Mouse (Mus musculus) embryonic facial prominence, embryonic 11.5 days (tissue): ENCODE measurements around the gene Vars. TPM values are rescaled to one million over a fixed set of nuclear protein-coding genes. Genes with fewer than 3 reads are reported as not detected.
"Not testable (repeated sequence)": the region's sequence is repeated elsewhere in the genome, so short reads cannot be mapped to it uniquely, and the experiment has no call there.

Experiments used
- ATAC-seq: fragments of 200-750 bp; cut with Nextera tagmentation; replicated peaks from 2 replicates; pipeline ENCODE4 v1.8.0; 2017; ENCODE audit warnings: low read depth; ENCODE audit not compliant: insufficient number of reproducible peaks, low FRiP score, low TSS enrichment
- DNase-seq: peaks from one replicate; pipeline ENCODE4 v3.0.0-alpha.2; 2015; ENCODE audit warnings: low spot score
- H3K27ac ChIP-seq: fragments of 300-500 bp; sonication (generic); replicated peaks from 2 replicates; pipeline ENCODE4 v1.5.1; 2014; ENCODE audit warnings: mild to moderate bottlenecking, low read depth, low read length, control low read depth
- H3K27me3 ChIP-seq: fragments of 300-500 bp; sonication (generic); 2 replicates; pipeline ENCODE4 v1.6.1; 2014; ENCODE audit warnings: mild to moderate bottlenecking, low read length, moderate library complexity, mixed read lengths; ENCODE audit not compliant: control insufficient read depth, insufficient read depth
- H3K36me3 ChIP-seq: fragments of 300-500 bp; sonication (generic); replicated peaks from 2 replicates; pipeline ENCODE4 v1.6.1; 2014; ENCODE audit warnings: low read depth, mild to moderate bottlenecking, low read length, moderate library complexity, mixed read lengths; ENCODE audit not compliant: control insufficient read depth, insufficient read depth
- H3K4me1 ChIP-seq: fragments of 300-500 bp; sonication (generic); 2 replicates; pipeline ENCODE4 v1.6.1; 2014; ENCODE audit warnings: low read length, mixed read lengths; ENCODE audit not compliant: control insufficient read depth, insufficient read depth
- H3K4me2 ChIP-seq: fragments of 300-500 bp; sonication (generic); 2 replicates; pipeline ENCODE4 v1.6.1; 2014; ENCODE audit warnings: low read depth, mild to moderate bottlenecking, control low read depth, low read length, moderate library complexity
- H3K4me3 ChIP-seq: fragments of 300-500 bp; sonication (generic); 2 replicates; pipeline ENCODE4 v1.5.1; 2014; ENCODE audit warnings: low read depth, low read length, control low read depth
- H3K9ac ChIP-seq: fragments of 300-500 bp; sonication (generic); replicated peaks from 2 replicates; pipeline ENCODE4 v1.6.1; 2014; ENCODE audit warnings: mild to moderate bottlenecking, control low read depth, low read length
- H3K9me3 ChIP-seq: fragments of 300-500 bp; sonication (generic); replicated peaks from 2 replicates; pipeline ENCODE4 v1.6.1; 2016; ENCODE audit warnings: mild to moderate bottlenecking, low read length, inconsistent platforms, mixed read lengths; ENCODE audit not compliant: control insufficient read depth
- WGBS: fragments of 180-500 bp; shearing (Covaris S2); extraction: QIAGEN DNeasy Blood & Tissue Kit; methylation state at CpG from one replicate; pipeline ENCODE4 v1.1.7; 2014; 5-methylcytosine and 5-hydroxymethylcytosine counted together
- polyA plus RNA-seq: library from polyadenylated mRNA; unstranded; fragments of >200 nt; fragmentation: Nextera tagmentation; extraction: Ambion mirVana; gene quantifications from 2 replicates; pipeline ENCODE4 v1.2.1, GENCODE M21; 2014

Gene Vars
- polyA plus RNA-seq, 1 experiment from 2014 or later: 73.9 TPM

DNA sequence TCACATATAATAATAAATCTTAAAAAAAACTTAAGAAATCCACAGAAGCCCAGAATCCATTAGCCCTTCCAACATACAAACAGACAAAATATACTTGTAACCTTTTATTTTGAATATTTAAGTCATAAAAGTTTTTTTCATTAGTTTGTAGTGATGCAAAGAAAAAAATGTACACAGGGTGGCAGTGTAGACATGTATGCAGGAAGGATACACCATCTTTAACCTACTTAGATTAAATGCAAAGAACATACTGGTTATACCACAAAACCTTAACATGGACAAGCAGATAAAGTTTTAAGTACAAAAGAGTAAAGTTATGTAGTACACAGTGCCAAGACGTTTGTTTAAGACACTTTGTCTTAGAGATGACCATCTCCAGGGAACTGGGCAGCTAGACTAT lies 44.4 kb upstream of the Vars start:
- H3K36me3 ChIP-seq: no peaks in the 10 kb centered on the region
- no peaks in the 10 kb centered on the region for H3K4me1 ChIP-seq
- WGBS: 32% methylated on average over 1 of the region's 1 CpGs
- ATAC-seq (no peak), DNase-seq (no peak)
- no peak overlapping the region for H3K9ac ChIP-seq
- no peaks in the 10 kb centered on the region for H3K27me3 ChIP-seq
- no peak overlapping the region for H3K27ac ChIP-seq
- H3K4me2 ChIP-seq: no peak overlapping the region
- H3K9me3 ChIP-seq: no peaks in the 10 kb centered on the region
- no peak overlapping the region for H3K4me3 ChIP-seq

DNA sequence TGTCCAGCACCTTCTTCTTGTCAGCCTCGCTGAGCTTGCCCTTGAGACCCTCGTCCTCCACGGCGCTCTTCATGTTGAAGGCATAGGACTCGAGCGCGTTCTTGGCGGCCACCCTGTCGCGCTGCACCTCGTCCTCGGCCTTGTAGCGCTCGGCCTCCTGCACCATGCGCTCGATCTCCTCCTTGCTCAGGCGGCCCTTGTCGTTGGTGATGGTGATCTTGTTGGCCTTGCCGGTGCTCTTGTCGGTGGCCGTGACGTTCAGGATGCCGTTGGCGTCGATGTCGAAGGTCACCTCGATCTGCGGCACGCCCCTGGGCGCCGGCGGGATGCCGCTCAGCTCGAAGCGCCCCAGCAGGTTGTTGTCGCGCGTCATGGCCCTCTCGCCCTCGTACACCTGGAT lies 43.5 kb upstream of the Vars start:
- H3K9me3 ChIP-seq, H3K9ac ChIP-seq, H3K4me3 ChIP-seq, H3K36me3 ChIP-seq, DNase-seq, H3K4me1 ChIP-seq, H3K27me3 ChIP-seq, H3K27ac ChIP-seq, H3K4me2 ChIP-seq, ATAC-seq: not testable (repeated sequence)
- WGBS: 21% methylated on average over 11 of the region's 40 CpGs

DNA sequence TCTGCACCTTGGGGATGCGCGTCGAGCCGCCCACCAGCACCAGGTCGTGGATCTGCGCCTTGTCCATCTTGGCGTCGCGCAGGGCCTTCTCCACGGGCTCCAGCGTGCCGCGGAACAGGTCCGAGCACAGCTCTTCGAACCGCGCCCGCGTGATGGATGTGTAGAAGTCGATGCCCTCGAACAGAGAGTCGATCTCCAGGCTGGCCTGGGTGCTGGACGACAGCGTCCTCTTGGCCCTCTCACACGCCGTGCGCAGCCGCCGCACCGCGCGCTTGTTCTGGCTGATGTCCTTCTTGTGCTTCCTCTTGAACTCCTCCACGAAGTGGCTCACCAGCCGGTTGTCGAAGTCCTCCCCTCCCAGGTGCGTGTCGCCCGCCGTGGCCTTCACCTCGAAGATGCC lies 42.8 kb upstream of the Vars start:
- not testable (repeated sequence) for ATAC-seq, DNase-seq, H3K4me3 ChIP-seq, H3K9ac ChIP-seq, H3K27ac ChIP-seq, H3K4me2 ChIP-seq, H3K27me3 ChIP-seq, H3K4me1 ChIP-seq, H3K9me3 ChIP-seq, H3K36me3 ChIP-seq
- 28% methylated on average over 24 of the region's 40 CpGs for WGBS

DNA sequence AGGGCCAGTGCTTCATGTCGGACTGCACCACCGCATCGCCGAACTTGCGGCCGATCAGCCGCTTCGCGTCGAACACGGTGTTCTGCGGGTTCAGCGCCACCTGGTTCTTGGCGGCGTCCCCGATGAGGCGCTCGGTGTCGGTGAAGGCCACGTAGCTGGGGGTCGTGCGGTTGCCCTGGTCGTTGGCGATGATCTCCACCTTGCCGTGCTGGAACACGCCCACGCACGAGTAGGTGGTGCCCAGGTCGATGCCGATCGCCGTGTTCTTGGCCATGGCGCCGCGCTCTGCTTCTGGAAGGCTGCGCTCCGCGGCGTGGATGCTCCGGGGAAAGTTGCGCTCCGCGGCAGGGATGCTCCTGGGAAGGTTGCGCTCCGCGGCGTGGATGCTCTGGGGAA lies 42.1 kb upstream of the Vars start:
- Histone ChIP-seq H3K4me2 (peak overlapping the region; percentile 53), H3K4me3 (0 out of 2 replicates have a peak overlapping the region, but pooled peaks have one; percentile 17)
- ATAC-seq: peak; percentile 35; the same call in 1 of the 2 replicates
- not testable (repeated sequence) for DNase-seq, H3K27me3 ChIP-seq, H3K9ac ChIP-seq, H3K9me3 ChIP-seq, H3K36me3 ChIP-seq, H3K27ac ChIP-seq, H3K4me1 ChIP-seq
- WGBS: 2% methylated on average over 17 of the region's 47 CpGs

DNA sequence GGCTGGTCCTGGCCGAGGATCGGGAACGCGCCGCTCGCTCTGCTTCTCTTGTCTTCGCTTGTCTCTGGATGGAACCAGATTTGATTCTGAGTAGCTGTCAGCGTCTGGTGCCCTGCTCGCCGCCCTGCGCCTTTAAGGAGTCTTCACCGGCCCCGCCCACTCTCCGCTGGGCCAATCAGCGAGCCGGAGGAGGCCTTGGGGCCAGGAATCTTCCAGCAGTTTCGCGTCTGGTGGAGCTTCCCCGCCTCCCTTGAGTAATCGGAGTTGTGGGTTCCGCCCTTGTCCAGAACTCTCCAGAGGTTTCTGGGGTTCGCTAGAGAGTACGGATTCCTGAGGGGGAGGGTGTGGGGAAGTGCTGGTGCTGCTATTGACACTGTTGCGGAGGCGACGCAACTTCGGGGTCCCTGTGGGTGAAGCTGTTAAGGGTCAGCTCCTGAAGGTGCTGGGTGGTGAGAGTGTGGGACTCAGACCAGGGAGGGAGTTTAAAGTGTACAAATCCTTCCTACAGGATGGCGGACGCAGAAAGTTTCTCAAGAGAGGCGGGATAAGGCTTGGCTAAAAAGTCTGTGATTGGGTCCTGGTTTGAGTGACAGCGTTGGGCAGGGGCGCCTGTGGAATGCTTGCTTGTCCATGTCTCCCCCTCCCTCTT lies 41.5 kb upstream of the Vars start, which contains the start of gene Hspa1b:
Hspa1b (minus strand) TSS at position 109 of the 649 bp plus-strand sequence.
- Histone ChIP-seq H3K9ac (peak within 1 kb of the TSS; percentile 39), H3K4me2 (peak within 1 kb of the TSS; percentile 53), H3K4me3 (peak within 1 kb of the TSS; percentile 37), H3K27ac (peak within 1 kb of the TSS; percentile 36; the same call in 1 of the 2 replicates)
- under 1% methylated on average over 28 of the region's 32 CpGs for WGBS
- not testable (repeated sequence) for H3K9me3 ChIP-seq, H3K4me1 ChIP-seq, H3K36me3 ChIP-seq, H3K27me3 ChIP-seq
- ATAC-seq: peak; percentile 90
- peak; percentile 91 for DNase-seq

DNA sequence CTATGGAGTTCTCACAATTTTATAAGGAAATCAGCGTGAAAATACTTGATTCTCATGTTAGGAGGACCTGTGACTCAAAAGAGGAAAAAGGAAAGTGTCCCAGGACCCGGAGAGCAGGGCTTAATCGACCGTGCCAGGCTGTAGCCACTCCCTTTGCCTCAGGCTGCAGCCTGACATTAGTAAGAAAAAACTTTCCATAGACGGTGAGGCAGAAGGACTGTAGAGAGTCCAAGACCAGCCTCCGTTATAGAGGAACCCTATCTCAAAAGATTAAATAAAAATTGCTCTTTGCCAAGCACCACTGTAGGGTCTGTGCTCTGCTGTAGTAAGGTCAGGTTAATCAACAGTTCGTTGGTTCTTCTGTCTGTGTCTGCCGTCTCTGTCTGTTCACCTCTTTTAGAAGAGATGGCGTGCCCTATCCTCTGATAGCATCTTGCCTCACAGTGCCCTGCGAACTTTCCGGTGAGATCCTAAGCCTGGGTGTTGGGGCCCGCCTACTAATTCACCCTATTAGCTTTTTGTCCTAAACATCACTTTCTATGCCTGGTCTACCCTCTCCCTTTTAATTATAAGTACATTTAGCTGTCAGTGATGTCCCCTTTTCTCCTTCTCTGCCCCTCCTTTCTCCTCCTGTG lies 40.8 kb upstream of the Vars start:
- no peak overlapping the region for H3K27ac ChIP-seq
- no peaks in the 10 kb centered on the region for H3K9me3 ChIP-seq
- H3K27me3 ChIP-seq: no peaks in the 10 kb centered on the region
- DNase-seq: peak; percentile 49
- no peaks in the 10 kb centered on the region for H3K36me3 ChIP-seq
- H3K9ac ChIP-seq: peak overlapping the region; percentile 19
- H3K4me1 ChIP-seq: no peaks in the 10 kb centered on the region
- 9% methylated on average over 12 of the region's 12 CpGs for WGBS
- peak overlapping the region; percentile 37 for H3K4me3 ChIP-seq
- peak overlapping the region; percentile 53 for H3K4me2 ChIP-seq
- no peak for ATAC-seq

DNA sequence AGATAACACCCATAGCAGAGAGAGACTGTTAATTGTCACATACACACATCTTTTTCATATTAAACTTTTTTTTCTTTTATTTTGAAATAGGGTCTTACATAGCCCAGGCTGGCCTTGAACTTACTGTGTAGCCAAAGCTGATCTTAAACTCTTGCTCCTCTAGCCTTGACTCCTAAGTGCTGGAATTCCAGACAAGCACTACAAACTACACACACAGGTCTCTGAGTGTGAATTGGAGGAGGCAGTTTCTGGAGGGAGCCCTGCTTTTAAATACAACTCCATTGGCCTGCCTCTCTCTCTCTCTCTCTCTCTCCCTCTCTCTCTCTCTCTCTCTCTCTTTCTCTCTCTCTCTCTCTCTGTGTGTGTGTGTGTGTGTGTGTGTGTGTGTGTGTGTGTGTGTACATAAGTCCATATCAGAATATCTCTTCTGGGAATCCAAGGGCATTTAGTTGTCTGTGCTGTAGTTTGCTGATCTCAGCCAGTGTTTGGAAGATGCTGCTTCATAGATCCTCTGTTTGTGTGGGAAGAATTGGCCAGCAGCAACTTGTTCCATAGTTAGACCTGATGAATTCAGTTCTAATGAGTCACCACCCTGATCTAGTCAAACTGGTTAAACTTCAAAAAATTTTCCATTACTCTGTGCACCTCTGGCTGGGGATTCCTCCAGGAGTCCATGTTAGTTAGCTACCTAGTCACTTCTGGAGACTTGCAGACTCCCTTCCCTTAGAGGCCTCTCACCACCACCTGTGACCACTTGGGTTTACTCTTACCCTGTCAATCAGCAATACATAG lies 39.9 kb upstream of the Vars start:
- Histone ChIP-seq H3K36me3 (no peaks in the 10 kb centered on the region), H3K9ac (no peak overlapping the region), H3K27ac (no peak overlapping the region), H3K4me2 (no peak overlapping the region), H3K4me1 (no peaks in the 10 kb centered on the region), H3K9me3 (no peaks in the 10 kb centered on the region), H3K4me3 (no peak overlapping the region), H3K27me3 (no peaks in the 10 kb centered on the region)
- ATAC-seq: no peak
- DNase-seq: no peak

DNA sequence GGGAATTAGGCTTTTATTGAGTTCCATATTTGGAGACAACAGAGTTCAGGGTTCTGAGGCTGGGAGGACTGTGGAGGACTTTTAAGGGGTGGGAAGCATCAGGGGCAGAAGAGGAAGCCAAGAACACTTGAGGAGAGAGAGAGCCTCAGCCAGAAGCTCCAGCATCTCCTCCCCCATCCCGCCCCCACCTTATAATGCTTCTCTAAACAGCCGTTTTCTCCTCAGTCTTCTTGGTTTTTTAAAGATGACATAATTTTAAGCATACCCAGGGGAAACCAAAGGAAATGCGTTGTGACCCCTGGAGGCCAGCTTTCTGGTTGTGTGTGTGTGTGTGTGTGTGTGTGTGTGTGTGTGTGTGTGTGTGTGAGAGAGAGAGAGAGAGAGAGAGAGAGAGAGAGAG lies 38.7 kb upstream of the Vars start:
- Histone ChIP-seq H3K27ac (no peak overlapping the region), H3K4me3 (no peak overlapping the region), H3K27me3 (no peaks in the 10 kb centered on the region), H3K9ac (no peak overlapping the region), H3K9me3 (no peaks in the 10 kb centered on the region), H3K4me1 (no peaks in the 10 kb centered on the region), H3K4me2 (no peak overlapping the region), H3K36me3 (no peaks in the 10 kb centered on the region)
- 33% methylated on average over 3 of the region's 3 CpGs for WGBS
- no peak for DNase-seq
- no peak for ATAC-seq
